Mouse (Mus musculus) ES-Bruce4 (cell line): ENCODE data around the gene Wars2. TPM values are rescaled to one million over a fixed set of nuclear protein-coding genes. Genes with fewer than 3 reads are reported as not detected.

ENCODE experiments used
- H3K27ac ChIP-seq: 2 replicates; pipeline ENCODE4 v1.5.1; 2012; ENCODE audit warnings: low read length, inconsistent platforms; ENCODE audit not compliant: insufficient read depth
- H3K27me3 ChIP-seq: 2 replicates; pipeline ENCODE4 v1.6.1; 2012; ENCODE audit warnings: mild to moderate bottlenecking, low read length, inconsistent platforms; ENCODE audit not compliant: control insufficient read depth, poor library complexity, insufficient read depth, severe bottlenecking
- H3K36me3 ChIP-seq: 2 replicates; pipeline ENCODE4 v1.6.1; 2012; ENCODE audit warnings: inconsistent platforms, mild to moderate bottlenecking, low read length, moderate library complexity; ENCODE audit not compliant: control insufficient read depth, poor library complexity, insufficient read depth, severe bottlenecking
- H3K4me1 ChIP-seq: one replicate; pipeline ENCODE4 v1.8.1; 2011; ENCODE audit warnings: low read length; ENCODE audit not compliant: control insufficient read depth, insufficient read depth
- H3K4me3 ChIP-seq: 2 replicates; pipeline ENCODE4 v1.5.1; 2011; ENCODE audit warnings: low read depth, mild to moderate bottlenecking, low read length
- H3K9ac ChIP-seq: 2 replicates; pipeline ENCODE4 v1.6.1; 2012; ENCODE audit warnings: low read depth, mild to moderate bottlenecking, inconsistent platforms; ENCODE audit not compliant: poor library complexity, severe bottlenecking
- H3K9me3 ChIP-seq: replicated peaks from 2 replicates; pipeline ENCODE4 v1.6.1; 2012; ENCODE audit warnings: mild to moderate bottlenecking, low read length, inconsistent platforms; ENCODE audit not compliant: control insufficient read depth, poor library complexity, insufficient read depth, severe bottlenecking
- CTCF ChIP-seq: IDR thresholded peaks from one replicate; pipeline ENCODE4 v1.8.1; 2011; ENCODE audit warnings: low read depth, low read length
- EP300 ChIP-seq: IDR thresholded peaks from 2 replicates; pipeline ENCODE4 v1.6.1; 2011; ENCODE audit warnings: low read depth, low read length; ENCODE audit not compliant: insufficient read depth
- POLR2A ChIP-seq: IDR thresholded peaks from one replicate; pipeline ENCODE4 v1.8.1; 2011; ENCODE audit warnings: low read length; ENCODE audit not compliant: insufficient read depth
- polyA plus RNA-seq: library from polyadenylated mRNA; stranded (reverse); fragments of >200 nt; gene quantifications from 2 replicates; pipeline ENCODE4 v1.2.4, GENCODE M21; 2011; ENCODE audit warnings: low read depth; ENCODE audit not compliant: missing spikeins, insufficient read depth, insufficient read length

The Wars2 gene
- polyA plus RNA-seq, 1 experiment = 4.4 TPM

- Histone ChIP-seq H3K36me3 (no peaks in the 10 kb centered on the region), H3K4me3 (no peak overlapping the region), H3K27ac (no peak overlapping the region), H3K9me3 (no peaks in the 10 kb centered on the region), H3K9ac (no peak overlapping the region), H3K27me3 (no peaks in the 10 kb centered on the region), H3K4me1 (no peaks in the 10 kb centered on the region)
- TF ChIP-seq POLR2A (no peak), EP300 (no peak), CTCF (no peak)
These were observed 140.6 kb downstream of the Wars2 start for GRCm38 (mm10) chr3:99281453-99281852.

- Histone ChIP-seq H3K9me3 (no peaks in the 10 kb centered on the region), H3K4me3 (no peak overlapping the region), H3K27ac (no peak overlapping the region), H3K4me1 (no peaks in the 10 kb centered on the region), H3K9ac (no peak overlapping the region), H3K27me3 (no peaks in the 10 kb centered on the region), H3K36me3 (no peaks in the 10 kb centered on the region)
- TF ChIP-seq POLR2A (no peak), CTCF (peak; percentile 43), EP300 (no peak)
These were observed 147.4 kb downstream of the Wars2 start for GRCm38 (mm10) chr3:99288302-99288701.

Other genes with a start within 250 kb of the Wars2 start
- gene Hao2, start 247.8 kb upstream of the Wars2 start, polyA plus RNA-seq = not detected in 2 replicates
- 1.1 and 1.7 TPM in 2 replicates for gene Tbx15, start 99.3 kb downstream of the Wars2 start, polyA plus RNA-seq